Mouse (Mus musculus) Patski (cell line): ENCODE results near the gene Gm20388. TPM values are rescaled to one million over a fixed set of nuclear protein-coding genes. Genes with fewer than 3 reads are reported as not detected.
"Not testable (repeated sequence)": the region's sequence is repeated elsewhere in the genome, so short reads cannot be mapped to it uniquely, and the experiment has no call there.

Source experiments
- ATAC-seq: fragments of 100-300 bp; one replicate; pipeline ENCODE4 v1.8.0; 2021
- CTCF ChIA-PET: fragments of 350-600 bp; sonication (Branson Sonifier 250); formaldehyde crosslinking; loops from one replicate; lab custom pipeline; 2022; ENCODE audit warnings: inconsistent platforms; lab: Charles Lee
- POLR2A ChIA-PET: fragments of 350-600 bp; sonication (Branson Sonifier 250); formaldehyde crosslinking; loops from one replicate; lab custom pipeline; 2022; ENCODE audit warnings: antibody characterized with exemption, inconsistent platforms; lab: Charles Lee
- DNase-seq: peaks from one replicate; pipeline ENCODE4 v3.0.0-alpha.2; 2011; ENCODE audit warnings: low read depth, low spot score
- H3K27me3 ChIP-seq: fragments of 371-371 bp; one replicate; pipeline ENCODE4 v1.5.1; 2021
- CTCF ChIP-seq: fragments of 100-300 bp; IDR thresholded peaks from one replicate; pipeline ENCODE4 v1.5.1; 2021
- in situ Hi-C: fragments of 300-500 bp; cut with MboI; formaldehyde crosslinking; loops from 3 replicates; pipeline ENCODE4 v1.11.1; 2018; ENCODE audit warnings: low pct_unique_long_range_greater_than_20kb, mixed read lengths
- polyA plus RNA-seq: library from polyadenylated mRNA; unstranded; gene quantifications from one replicate; pipeline ENCODE4 v1.2.3, GENCODE M21; 2021

The Gm20388 gene
- polyA plus RNA-seq, 1 experiment from 2014 or later, result 86.7 TPM

DNA sequence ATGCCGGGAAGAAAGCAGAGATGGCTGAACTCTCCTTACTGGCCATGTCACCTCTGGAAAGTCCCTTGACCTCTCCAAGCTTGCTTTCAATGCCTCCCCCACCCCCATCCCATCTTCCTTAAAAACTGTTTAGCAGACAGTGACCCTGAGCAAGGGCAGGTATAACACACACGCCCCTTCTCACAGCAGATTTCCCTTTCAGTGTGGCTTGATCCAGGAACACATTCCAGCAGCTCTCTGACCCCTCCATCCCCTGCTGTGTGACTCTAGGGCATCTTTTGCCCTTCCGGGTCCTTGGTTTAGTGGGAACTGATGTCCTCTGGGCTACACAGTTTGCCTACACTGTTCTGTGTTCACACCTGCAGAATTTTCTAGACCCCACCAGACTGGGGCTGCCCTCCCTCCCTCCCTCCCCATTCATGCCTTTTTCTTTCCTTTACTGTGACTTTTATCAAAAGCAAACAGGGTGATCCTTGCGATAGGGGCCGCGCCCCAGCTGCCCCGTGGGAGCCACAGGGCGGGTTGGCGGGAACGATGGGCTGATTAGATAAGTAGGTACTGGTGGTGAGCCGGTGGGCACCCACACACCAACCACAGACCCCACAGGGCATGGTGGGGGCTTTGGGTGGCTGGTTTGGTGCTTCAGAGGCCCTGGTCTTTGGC, 2408.5 kb downstream of the Gm20388 start:
- DNase-seq, result no peak
- ChIA-PET POLR2A (no interaction called here), CTCF (interaction anchor here (1.2 kb wide), 1 partner anchor 25 kb away, joined by 4 read pairs; no protein-coding TSS in a partner anchor)
- ATAC-seq, result no peak
- in situ Hi-C loops, result no loop called here
- H3K27me3 ChIP-seq, result no peaks in the 10 kb centered on the region
- TF ChIP-seq CTCF, result no peak

GRCm38 (mm10) chr8:122319708-122320075, 2409.1 kb downstream of the Gm20388 start:
- ATAC-seq (no peak), DNase-seq (no peak)
- in situ Hi-C loops, result no loop called here
- H3K27me3 ChIP-seq, result no peaks in the 10 kb centered on the region
- CTCF ChIA-PET, result no interaction called here
- POLR2A ChIA-PET, result no interaction called here
- no peak for TF ChIP-seq CTCF

GRCm38 (mm10) chr8:122320541-122320940, 2409.9 kb downstream of the Gm20388 start:
- no peaks in the 10 kb centered on the region for H3K27me3 ChIP-seq
- in situ Hi-C loops, result no loop called here
- POLR2A ChIA-PET, result interaction anchor here (2.1 kb wide), 1 partner anchor 23 kb away, joined by 5 read pairs; no protein-coding TSS in a partner anchor
- ATAC-seq, result no peak
- no peak for TF ChIP-seq CTCF
- CTCF ChIA-PET, result no interaction called here
- DNase-seq, result no peak

DNA sequence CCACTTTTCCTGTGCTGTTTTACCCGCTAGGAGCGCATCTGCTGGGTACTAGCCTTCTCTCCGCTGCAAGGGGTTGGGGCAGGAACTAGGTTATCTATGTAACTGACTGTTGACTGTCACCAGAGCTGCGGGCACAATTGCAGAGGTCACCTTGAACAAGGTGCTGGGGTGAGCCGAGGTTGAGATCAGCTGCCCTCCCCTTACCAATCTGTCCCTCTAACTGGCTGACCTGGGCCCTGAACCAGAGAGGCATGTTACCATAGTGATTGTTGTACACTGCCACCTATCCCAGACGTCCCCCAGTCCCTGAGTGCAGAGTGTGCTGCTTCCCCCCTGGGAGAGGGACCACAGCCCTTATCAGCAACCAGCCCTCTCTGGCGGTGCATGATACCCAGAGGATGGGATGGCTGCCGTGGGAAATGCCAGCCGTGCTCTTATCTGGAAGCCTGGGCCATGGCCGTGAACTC, 2410.8 kb downstream of the Gm20388 start:
- no peaks in the 10 kb centered on the region for H3K27me3 ChIP-seq
- TF ChIP-seq CTCF, result no peak
- in situ Hi-C loops, result no loop called here
- no peak for ATAC-seq
- DNase-seq, result no peak
- POLR2A ChIA-PET, result interaction anchor here (2.1 kb wide), 1 partner anchor 24 kb away, joined by 5 read pairs; no protein-coding TSS in a partner anchor
- CTCF ChIA-PET, result interaction anchor here (1.2 kb wide), 1 partner anchor 48 kb away, joined by 3 read pairs; no protein-coding TSS in a partner anchor

- DNase-seq (no peak), ATAC-seq (no peak)
- no peaks in the 10 kb centered on the region for H3K27me3 ChIP-seq
- in situ Hi-C loops, result no loop called here
- ChIA-PET CTCF (interaction anchor here (1.2 kb wide), 1 partner anchor 47 kb away, joined by 3 read pairs; no protein-coding TSS in a partner anchor), POLR2A (interaction anchor here (2.1 kb wide), 1 partner anchor 24 kb away, joined by 5 read pairs; no protein-coding TSS in a partner anchor)
- no peak for TF ChIP-seq CTCF
Measured at GRCm38 (mm10) chr8:122322126-122322525, 2411.5 kb downstream of the Gm20388 start.

GRCm38 (mm10) chr8:122322792-122323191, 2412.2 kb downstream of the Gm20388 start:
- DNase-seq (no peak), ATAC-seq (no peak)
- H3K27me3 ChIP-seq, result no peaks in the 10 kb centered on the region
- TF ChIP-seq CTCF, result no peak
- in situ Hi-C loops, result no loop called here
- ChIA-PET POLR2A (no interaction called here), CTCF (interaction anchor here (1.2 kb wide), 1 partner anchor 47 kb away, joined by 3 read pairs; no protein-coding TSS in a partner anchor)

- DNase-seq, CTCF ChIA-PET, in situ Hi-C loops, H3K27me3 ChIP-seq, ATAC-seq: not testable (repeated sequence)
- POLR2A ChIA-PET, result interaction anchor here (0.6 kb wide), 1 partner anchor 26 kb away, joined by 3 read pairs; no protein-coding TSS in a partner anchor
Measured at GRCm38 (mm10) chr8:122323951-122324402, 2413.3 kb downstream of the Gm20388 start.

DNA sequence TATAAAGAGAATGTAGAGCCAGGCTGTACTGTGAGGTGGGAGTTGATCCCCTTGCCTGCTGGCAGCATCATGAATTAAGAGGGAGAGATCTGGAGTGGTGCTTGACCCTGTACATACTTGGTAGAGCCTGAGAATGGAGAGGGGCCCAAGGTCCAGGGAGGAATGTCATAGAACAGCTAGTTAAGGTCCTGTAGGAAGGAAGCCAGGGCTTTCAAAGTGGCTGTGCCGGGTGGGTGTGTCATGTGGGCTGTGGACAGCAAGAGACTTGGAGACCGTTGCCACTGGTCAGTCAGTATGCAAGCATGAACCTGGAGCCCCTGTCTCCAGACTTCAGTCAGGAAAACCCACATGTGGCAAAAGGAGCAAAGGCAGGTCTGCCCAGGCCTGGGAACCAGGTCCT, 2414.6 kb downstream of the Gm20388 start:
- POLR2A ChIA-PET, result interaction anchor here (0.7 kb wide), 1 partner anchor 87 kb away, joined by 4 read pairs; no protein-coding TSS in a partner anchor
- in situ Hi-C loops, result no loop called here
- TF ChIP-seq CTCF, result no peak

GRCm38 (mm10) chr8:122326114-122326542, 2415.5 kb downstream of the Gm20388 start:
- no peak for ATAC-seq
- TF ChIP-seq CTCF, result no peak
- POLR2A ChIA-PET, result interaction anchor here (0.7 kb wide), 1 partner anchor 86 kb away, joined by 4 read pairs; no protein-coding TSS in a partner anchor
- no peak for DNase-seq
- no peaks in the 10 kb centered on the region for H3K27me3 ChIP-seq
- CTCF ChIA-PET, result no interaction called here
- in situ Hi-C loops, result no loop called here

More for the DNA sequence above, 2414.6 kb downstream of the Gm20388 start:
- DNase-seq, result no peak
- H3K27me3 ChIP-seq, result no peaks in the 10 kb centered on the region
- CTCF ChIA-PET, result no interaction called here
- no peak for ATAC-seq

GRCm38 (mm10) chr8:122329072-122329471, 2418.4 kb downstream of the Gm20388 start:
- ChIA-PET CTCF (interaction anchor here (1.4 to 5.8 kb wide), 3 partner anchors 10 to 54 kb away, joined by 3 to 46 read pairs (median 5); no protein-coding TSS in a partner anchor), POLR2A (no interaction called here)
- no peak for TF ChIP-seq CTCF
- in situ Hi-C loops, result no loop called here
- no peak for DNase-seq
- H3K27me3 ChIP-seq, result no peaks in the 10 kb centered on the region
- no peak for ATAC-seq
